Mouse (Mus musculus): ENCODE measurements around the gene Nup155. TPM values are rescaled to one million over a fixed set of nuclear protein-coding genes. Genes with fewer than 3 reads are reported as not detected.
A peak's percentile ranks its signal among the peaks of the same experiment; 100 is the strongest.
"Not testable (repeated sequence)": the region's sequence is repeated elsewhere in the genome, so short reads cannot be mapped to it uniquely, and the experiment has no call there.

The Nup155 gene
- polyA plus RNA-seq, 1 experiment from 2014 or later, result 9.0 TPM

- not testable (repeated sequence) for H3K27me3 ChIP-seq; H3K27ac ChIP-seq (replicated peaks); H3K9ac ChIP-seq; H3K36me3 ChIP-seq (replicated peaks); H3K4me3 ChIP-seq (replicated peaks); H3K4me2 ChIP-seq; ATAC-seq (ENCODE audit: insufficient read depth); H3K4me1 ChIP-seq (replicated peaks); H3K9me3 ChIP-seq (replicated peaks)
- 78% methylated on average over 15 of the region's 15 CpGs for WGBS (ENCODE audit: insufficient replicate concordance)
Measured at GRCm38 (mm10) chr15:8101975-8102542, 7.0 kb upstream of the Nup155 start.

- peak overlapping the region; percentile 77 for H3K4me3 ChIP-seq (replicated peaks)
- peak; percentile 25; the same call in 1 of the 2 replicates for ATAC-seq (ENCODE audit: insufficient read depth)
- H3K27ac ChIP-seq (replicated peaks), result peak overlapping the region; percentile 81
- no peaks in the 10 kb centered on the region for H3K9me3 ChIP-seq (replicated peaks)
- peaks cover 26% of the 10 kb centered on the region for H3K4me1 ChIP-seq (replicated peaks)
- 47% methylated on average over 19 of the region's 19 CpGs for WGBS (ENCODE audit: insufficient replicate concordance)
- H3K4me2 ChIP-seq, result peak overlapping the region; percentile 71
- H3K36me3 ChIP-seq (replicated peaks), result peaks cover 23% of the 10 kb centered on the region
- H3K27me3 ChIP-seq, result no peaks in the 10 kb centered on the region
- peak overlapping the region; percentile 76; the same call in 1 of the 2 replicates for H3K9ac ChIP-seq
Measured at GRCm38 (mm10) chr15:8108360-8108965, 610 bp upstream of the Nup155 start.

DNA sequence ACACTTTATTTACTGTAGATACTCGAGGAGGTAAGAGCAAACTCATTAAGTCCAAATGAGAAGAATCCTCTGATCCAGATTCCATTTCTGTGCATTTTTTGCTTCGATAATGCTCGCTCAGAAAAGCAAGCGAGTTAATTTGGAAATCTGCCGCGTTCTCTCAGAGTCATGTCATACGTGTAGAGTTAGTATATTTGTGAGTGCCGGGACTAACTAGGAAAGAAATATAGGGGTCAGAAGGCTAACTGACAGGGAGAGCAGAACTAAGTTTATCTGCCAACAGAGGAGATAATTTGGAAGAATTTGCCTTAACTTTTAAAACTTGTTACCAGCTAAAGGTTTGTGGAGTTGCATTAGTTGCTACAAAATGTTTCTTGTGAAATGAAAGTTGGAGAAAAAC lies 709 bp downstream of the Nup155 start:
- peak overlapping the region; percentile 81 for H3K27ac ChIP-seq (replicated peaks)
- peaks cover 26% of the 10 kb centered on the region for H3K4me1 ChIP-seq (replicated peaks)
- peak overlapping the region; percentile 77 for H3K4me3 ChIP-seq (replicated peaks)
- H3K9me3 ChIP-seq (replicated peaks), result no peaks in the 10 kb centered on the region
- peaks cover 33% of the 10 kb centered on the region for H3K36me3 ChIP-seq (replicated peaks)
- H3K9ac ChIP-seq, result peak overlapping the region; percentile 76
- no peak for ATAC-seq (ENCODE audit: insufficient read depth)
- WGBS (ENCODE audit: insufficient replicate concordance), result under 1% methylated on average over 8 of the region's 8 CpGs
- H3K27me3 ChIP-seq, result no peaks in the 10 kb centered on the region
- peak overlapping the region; percentile 71 for H3K4me2 ChIP-seq

DNA sequence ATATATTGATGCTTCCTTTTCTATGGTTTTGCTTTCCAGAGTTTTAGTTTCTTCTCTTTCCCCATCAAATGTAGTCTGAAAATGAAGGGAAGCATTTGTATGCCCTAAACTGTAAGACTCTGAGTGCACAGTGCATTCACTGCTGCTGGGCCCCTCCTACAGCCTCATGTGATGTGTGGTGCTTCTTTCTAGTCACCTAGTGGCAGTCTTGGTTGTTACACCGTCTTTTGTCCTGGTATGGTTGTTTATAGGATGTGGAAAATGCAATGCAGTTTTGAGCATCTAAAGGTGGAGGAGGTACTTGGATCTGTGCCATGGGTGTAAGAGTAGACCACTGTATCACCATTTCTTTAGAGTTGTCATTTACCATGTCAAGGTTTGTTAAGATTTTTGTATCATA lies 20.2 kb downstream of the Nup155 start:
- ATAC-seq (ENCODE audit: insufficient read depth), result no peak
- peaks cover 85% of the 10 kb centered on the region for H3K36me3 ChIP-seq (replicated peaks)
- H3K4me3 ChIP-seq (replicated peaks), result no peak overlapping the region
- no peak overlapping the region for H3K4me2 ChIP-seq
- H3K9ac ChIP-seq, result no peak overlapping the region
- H3K9me3 ChIP-seq (replicated peaks), result no peaks in the 10 kb centered on the region
- H3K27ac ChIP-seq (replicated peaks), result no peak overlapping the region
- H3K4me1 ChIP-seq (replicated peaks), result no peaks in the 10 kb centered on the region
- WGBS (ENCODE audit: insufficient replicate concordance), result 59% methylated on average over 1 of the region's 1 CpGs
- H3K27me3 ChIP-seq, result no peaks in the 10 kb centered on the region

- no peaks in the 10 kb centered on the region for H3K27me3 ChIP-seq
- 74% methylated on average over 3 of the region's 3 CpGs for WGBS (ENCODE audit: insufficient replicate concordance)
- ATAC-seq (ENCODE audit: insufficient read depth), result no peak
- no peak overlapping the region for H3K4me2 ChIP-seq
- no peak overlapping the region for H3K4me3 ChIP-seq (replicated peaks)
- no peaks in the 10 kb centered on the region for H3K4me1 ChIP-seq (replicated peaks)
- no peak overlapping the region for H3K9ac ChIP-seq
- peaks cover 92% of the 10 kb centered on the region for H3K36me3 ChIP-seq (replicated peaks)
- H3K9me3 ChIP-seq (replicated peaks), result no peaks in the 10 kb centered on the region
- H3K27ac ChIP-seq (replicated peaks), result no peak overlapping the region
Measured at GRCm38 (mm10) chr15:8131268-8131667, 22.2 kb downstream of the Nup155 start.

DNA sequence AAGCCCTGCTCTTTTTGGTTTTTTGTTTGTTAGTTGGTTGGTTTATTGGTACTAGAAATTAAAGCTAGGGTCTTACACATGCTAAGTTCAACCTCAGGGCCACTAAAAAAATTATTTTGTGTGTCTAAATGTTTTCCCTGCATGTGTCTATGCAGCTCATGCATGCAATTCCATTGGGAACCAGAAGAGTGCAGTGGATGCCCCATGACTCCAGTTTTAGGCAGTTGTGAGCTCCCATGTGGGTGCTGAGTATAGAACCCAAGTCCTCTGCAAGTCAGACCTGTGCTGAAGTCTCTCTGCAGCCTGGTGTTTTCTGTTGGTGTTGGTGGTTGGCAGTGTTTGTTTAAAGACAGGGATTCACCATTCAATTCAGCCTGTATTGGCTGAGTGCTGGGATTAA lies 22.7 kb downstream of the Nup155 start:
- no peak overlapping the region for H3K4me3 ChIP-seq (replicated peaks)
- H3K4me2 ChIP-seq, result no peak overlapping the region
- no peaks in the 10 kb centered on the region for H3K4me1 ChIP-seq (replicated peaks)
- no peak overlapping the region for H3K27ac ChIP-seq (replicated peaks)
- no peaks in the 10 kb centered on the region for H3K27me3 ChIP-seq
- H3K36me3 ChIP-seq (replicated peaks), result peaks cover 92% of the 10 kb centered on the region
- no peak for ATAC-seq (ENCODE audit: insufficient read depth)
- H3K9ac ChIP-seq, result no peak overlapping the region
- H3K9me3 ChIP-seq (replicated peaks), result no peaks in the 10 kb centered on the region

DNA sequence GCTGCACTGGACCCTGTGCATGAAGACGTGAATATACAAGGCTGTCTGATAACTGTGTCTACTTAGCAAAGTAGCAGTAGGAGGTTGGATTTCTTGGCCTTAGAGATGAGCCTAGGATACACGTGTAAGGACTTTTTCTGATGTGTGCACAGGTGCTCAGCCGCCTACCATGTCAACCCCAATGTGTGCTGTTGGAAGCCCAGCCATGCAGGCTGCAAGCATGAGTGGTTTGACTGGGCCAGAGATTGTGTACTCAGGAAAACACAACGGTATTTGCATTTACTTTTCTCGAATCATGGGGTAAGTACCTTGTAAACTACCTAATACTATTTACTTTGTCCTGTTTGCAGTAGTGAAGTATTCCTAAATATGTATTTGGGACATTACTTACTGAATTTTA lies 26.5 kb downstream of the Nup155 start:
- WGBS (ENCODE audit: insufficient replicate concordance), result 77% methylated on average over 5 of the region's 5 CpGs
- Histone ChIP-seq H3K9ac (no peak overlapping the region), H3K4me2 (no peak overlapping the region), H3K9me3 (replicated peaks) (no peaks in the 10 kb centered on the region), H3K27ac (replicated peaks) (no peak overlapping the region), H3K27me3 (no peaks in the 10 kb centered on the region), H3K36me3 (replicated peaks) (peaks cover 92% of the 10 kb centered on the region), H3K4me1 (replicated peaks) (no peaks in the 10 kb centered on the region), H3K4me3 (replicated peaks) (no peak overlapping the region)
- ATAC-seq (ENCODE audit: insufficient read depth), result no peak

GRCm38 (mm10) chr15:8161841-8162240 lies 52.8 kb downstream of the Nup155 start:
- Histone ChIP-seq H3K9ac (no peak overlapping the region), H3K9me3 (replicated peaks) (no peaks in the 10 kb centered on the region), H3K4me3 (replicated peaks) (no peak overlapping the region), H3K4me1 (replicated peaks) (no peaks in the 10 kb centered on the region), H3K4me2 (no peak overlapping the region), H3K27me3 (no peaks in the 10 kb centered on the region), H3K27ac (replicated peaks) (no peak overlapping the region), H3K36me3 (replicated peaks) (peaks cover 48% of the 10 kb centered on the region)
- ATAC-seq (ENCODE audit: insufficient read depth), result no peak
- 70% methylated on average over 1 of the region's 1 CpGs for WGBS (ENCODE audit: insufficient replicate concordance)

DNA sequence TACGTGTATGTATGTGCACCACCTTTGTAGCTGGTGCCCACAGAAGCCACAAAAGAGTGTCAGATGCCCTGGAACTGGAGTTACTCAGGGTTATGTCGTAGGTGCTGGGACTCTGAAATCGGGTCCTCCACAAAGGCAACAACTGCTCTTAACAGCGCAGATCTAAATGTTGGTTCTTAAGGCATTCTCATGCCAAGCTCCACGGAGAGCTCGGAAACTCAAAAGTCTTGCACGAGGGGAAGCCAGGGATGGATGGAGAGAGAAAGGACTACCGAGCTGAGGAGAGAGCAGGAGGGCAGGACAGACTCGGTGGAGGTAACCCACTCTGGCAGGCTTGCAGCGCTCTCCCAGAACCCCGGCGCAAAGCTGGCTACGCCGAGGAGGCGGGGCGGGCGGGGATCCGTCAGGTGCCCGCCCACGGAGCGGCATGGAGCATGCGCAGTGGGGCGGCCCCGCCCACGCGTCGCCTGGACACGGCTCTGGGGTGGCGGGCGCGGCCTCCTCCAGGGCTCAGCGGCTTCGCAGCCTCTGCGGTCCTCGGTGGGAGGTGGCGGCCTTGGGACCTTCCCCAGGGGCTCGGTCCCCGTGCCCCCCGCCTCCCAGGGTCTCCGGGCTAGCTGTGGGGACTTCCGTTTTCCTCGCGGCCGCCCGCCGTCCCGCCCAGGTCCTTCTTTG lies 59.7 kb downstream of the Nup155 start, which contains the start of gene Cplane1:
TSS of gene Cplane1 (plus strand) at position 516 of the 675 bp plus-strand sequence.
- H3K27ac ChIP-seq (replicated peaks), result 0 out of 2 replicates have a peak within 1 kb of the TSS, but pooled peaks have one; percentile 19
- peaks cover 3% of the 10 kb centered on the region; the same call in 1 of the 2 replicates for H3K27me3 ChIP-seq
- no peaks in the 10 kb centered on the region for H3K9me3 ChIP-seq (replicated peaks)
- H3K4me2 ChIP-seq, result peak within 1 kb of the TSS; percentile 100
- H3K36me3 ChIP-seq (replicated peaks), result no peaks in the 10 kb centered on the region
- H3K4me1 ChIP-seq (replicated peaks), result peaks cover 12% of the 10 kb centered on the region
- peak within 1 kb of the TSS; percentile 77 for H3K4me3 ChIP-seq (replicated peaks)
- under 1% methylated on average over 46 of the region's 47 CpGs for WGBS (ENCODE audit: insufficient replicate concordance)
- ATAC-seq (ENCODE audit: insufficient read depth), result peak; percentile 98
- peak within 1 kb of the TSS; percentile 73 for H3K9ac ChIP-seq

- Histone ChIP-seq H3K4me1 (replicated peaks) (peaks cover 12% of the 10 kb centered on the region), H3K36me3 (replicated peaks) (no peaks in the 10 kb centered on the region), H3K9me3 (replicated peaks) (no peaks in the 10 kb centered on the region), H3K27ac (replicated peaks) (no peak overlapping the region), H3K9ac (peak overlapping the region; percentile 73), H3K4me2 (peak overlapping the region; percentile 100), H3K27me3 (peaks cover 3% of the 10 kb centered on the region; the same call in 1 of the 2 replicates), H3K4me3 (replicated peaks) (peak overlapping the region; percentile 77)
- 1% methylated on average over 25 of the region's 25 CpGs for WGBS (ENCODE audit: insufficient replicate concordance)
- ATAC-seq (ENCODE audit: insufficient read depth), result peak; percentile 48
Measured at GRCm38 (mm10) chr15:8169266-8169746, 60.2 kb downstream of the Nup155 start.

- Histone ChIP-seq H3K27me3 (no peaks in the 10 kb centered on the region), H3K9ac (no peak overlapping the region), H3K9me3 (replicated peaks) (no peaks in the 10 kb centered on the region), H3K36me3 (replicated peaks) (no peaks in the 10 kb centered on the region), H3K4me3 (replicated peaks) (no peak overlapping the region), H3K4me2 (no peak overlapping the region), H3K4me1 (replicated peaks) (no peaks in the 10 kb centered on the region), H3K27ac (replicated peaks) (no peak overlapping the region)
- WGBS (ENCODE audit: insufficient replicate concordance), result 65% methylated on average over 3 of the region's 3 CpGs
- no peak for ATAC-seq (ENCODE audit: insufficient read depth)
Measured at GRCm38 (mm10) chr15:8189563-8189962, 80.5 kb downstream of the Nup155 start.

Data from liver, embryonic 15.5 days (tissue).